Mouse (Mus musculus): ENCODE data around the gene Cblc. TPM values are rescaled to one million over a fixed set of nuclear protein-coding genes. Genes with fewer than 3 reads are reported as not detected.

The Cblc gene
- total and polyA plus RNA-seq, 2 experiments: 17.8 to 23.0 TPM

DNA sequence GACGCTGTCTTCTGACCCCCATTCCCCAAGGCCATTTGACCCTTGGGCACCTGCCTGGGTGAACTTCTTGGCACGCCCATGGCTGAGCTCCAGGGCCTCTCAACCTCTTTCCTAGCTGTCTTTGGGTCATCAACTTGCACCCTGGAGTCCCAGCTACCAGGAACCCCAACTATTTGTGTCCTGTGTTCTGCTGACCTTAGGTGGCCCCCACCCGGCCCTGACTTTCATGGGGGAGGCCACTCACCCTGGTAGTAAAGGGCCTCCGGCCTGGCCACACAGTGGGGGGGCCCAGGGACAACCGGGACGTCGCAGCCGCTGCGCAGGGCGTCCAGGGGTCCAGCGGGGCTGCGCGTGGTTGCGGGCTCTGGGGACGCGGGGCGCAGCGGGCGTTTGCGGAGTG, 25.6 kb upstream of the Cblc start:
- 2% methylated on average over 20 of the region's 20 CpGs for WGBS
- TF ChIP-seq POLR2A (IDR thresholded peaks at IDR 0.05; ENCODE audit: extremely low read depth, insufficient read depth, low read length): no peak
- no peak for TF ChIP-seq CTCF (IDR thresholded peaks at IDR 0.05; ENCODE audit: low read depth, low read length)
- DNase-seq (ENCODE audit: extremely low read depth, low read depth, low spot score): peak; percentile 56
- Histone ChIP-seq H3K4me3 (ENCODE audit: insufficient read depth, low read depth, low read length) (peak overlapping the region; percentile 92), H3K4me1 (ENCODE audit: control insufficient read depth, insufficient read depth, low read length) (peaks cover 37% of the 10 kb centered on the region), H3K9ac (ENCODE audit: low read depth, low read length) (peak overlapping the region; percentile 99), H3K79me2 (ENCODE audit: control insufficient read depth, insufficient read depth, low read length) (peaks cover 10% of the 10 kb centered on the region; the same call in 1 of the 2 replicates), H3K27ac (replicated peaks; ENCODE audit: insufficient read depth, low read depth, low read length) (peak overlapping the region; percentile 99), H3K27me3 (ENCODE audit: control insufficient read depth, insufficient read depth, low read length) (no peaks in the 10 kb centered on the region), H3K36me3 (ENCODE audit: control insufficient read depth, insufficient read depth, low read length) (peaks cover 3% of the 10 kb centered on the region; the same call in 1 of the 2 replicates)

DNA sequence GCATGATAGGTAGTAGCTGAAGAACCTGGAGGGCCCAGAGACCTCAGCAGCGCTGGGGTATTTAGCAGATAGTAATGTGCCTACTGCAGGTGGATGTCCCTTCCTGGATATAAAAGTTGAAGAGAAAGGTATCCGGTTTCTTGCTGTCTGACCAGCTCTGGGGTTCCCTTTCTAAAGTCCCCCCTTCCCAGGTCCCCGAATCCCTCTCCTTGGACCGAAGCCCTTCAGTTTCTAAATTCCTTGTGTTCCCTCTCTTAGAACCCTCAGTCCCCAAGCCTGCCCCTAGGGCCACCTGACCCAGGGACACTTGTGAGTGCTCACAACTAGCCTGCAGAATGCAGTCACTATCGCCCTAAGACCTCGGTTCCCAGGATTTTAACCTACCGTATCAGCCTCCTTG, 25.0 kb upstream of the Cblc start:
- no peak for DNase-seq (ENCODE audit: extremely low read depth, low read depth, low spot score)
- WGBS: 35% methylated on average over 7 of the region's 7 CpGs
- Histone ChIP-seq H3K79me2 (ENCODE audit: control insufficient read depth, insufficient read depth, low read length) (peaks cover 10% of the 10 kb centered on the region; the same call in 1 of the 2 replicates), H3K9ac (ENCODE audit: low read depth, low read length) (peak overlapping the region; percentile 99), H3K4me3 (ENCODE audit: insufficient read depth, low read depth, low read length) (peak overlapping the region; percentile 92), H3K27ac (replicated peaks; ENCODE audit: insufficient read depth, low read depth, low read length) (peak overlapping the region; percentile 99), H3K27me3 (ENCODE audit: control insufficient read depth, insufficient read depth, low read length) (no peaks in the 10 kb centered on the region), H3K4me1 (ENCODE audit: control insufficient read depth, insufficient read depth, low read length) (peaks cover 37% of the 10 kb centered on the region), H3K36me3 (ENCODE audit: control insufficient read depth, insufficient read depth, low read length) (peaks cover 3% of the 10 kb centered on the region; the same call in 1 of the 2 replicates)
- no peak for TF ChIP-seq POLR2A (IDR thresholded peaks at IDR 0.05; ENCODE audit: extremely low read depth, insufficient read depth, low read length)

GRCm38 (mm10) chr7:19820347-19821048, 23.9 kb upstream of the Cblc start:
- TF ChIP-seq POLR2A (IDR thresholded peaks at IDR 0.05; ENCODE audit: extremely low read depth, insufficient read depth, low read length): no peak
- TF ChIP-seq CTCF (IDR thresholded peaks at IDR 0.05; ENCODE audit: low read depth, low read length): peak; percentile 48
- Histone ChIP-seq H3K4me1 (ENCODE audit: control insufficient read depth, insufficient read depth, low read length) (peaks cover 41% of the 10 kb centered on the region), H3K27me3 (ENCODE audit: control insufficient read depth, insufficient read depth, low read length) (no peaks in the 10 kb centered on the region), H3K36me3 (ENCODE audit: control insufficient read depth, insufficient read depth, low read length) (peaks cover 3% of the 10 kb centered on the region; the same call in 1 of the 2 replicates), H3K9ac (ENCODE audit: low read depth, low read length) (peak overlapping the region; percentile 9; the same call in 1 of the 2 replicates), H3K79me2 (ENCODE audit: control insufficient read depth, insufficient read depth, low read length) (peaks cover 10% of the 10 kb centered on the region; the same call in 1 of the 2 replicates), H3K4me3 (ENCODE audit: insufficient read depth, low read depth, low read length) (no peak overlapping the region), H3K27ac (replicated peaks; ENCODE audit: insufficient read depth, low read depth, low read length) (0 out of 2 replicates have a peak overlapping the region, but pooled peaks have one; percentile 16)
- 76% methylated on average over 3 of the region's 3 CpGs for WGBS
- no peak for DNase-seq (ENCODE audit: extremely low read depth, low read depth, low spot score)

DNA sequence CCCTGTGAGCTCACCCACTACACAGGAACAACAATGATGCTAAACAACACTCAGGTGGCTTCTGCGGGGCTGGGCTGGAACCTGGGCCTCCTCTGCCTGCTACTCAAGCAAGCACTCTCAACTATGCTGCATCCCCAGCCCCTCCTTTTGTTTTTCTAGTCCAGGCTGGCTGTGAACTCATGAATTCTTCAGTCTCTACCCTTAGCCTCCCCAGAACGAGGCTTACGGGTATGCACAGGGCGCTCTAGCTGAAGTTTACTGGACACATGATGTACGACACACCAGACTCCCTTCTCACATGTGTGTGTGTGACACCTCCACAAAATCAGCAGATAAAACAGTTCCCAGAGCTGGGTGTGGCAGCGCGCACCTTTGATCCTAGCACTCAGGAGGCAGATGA, 22.3 kb upstream of the Cblc start:
- 84% methylated on average over 7 of the region's 7 CpGs for WGBS

DNA sequence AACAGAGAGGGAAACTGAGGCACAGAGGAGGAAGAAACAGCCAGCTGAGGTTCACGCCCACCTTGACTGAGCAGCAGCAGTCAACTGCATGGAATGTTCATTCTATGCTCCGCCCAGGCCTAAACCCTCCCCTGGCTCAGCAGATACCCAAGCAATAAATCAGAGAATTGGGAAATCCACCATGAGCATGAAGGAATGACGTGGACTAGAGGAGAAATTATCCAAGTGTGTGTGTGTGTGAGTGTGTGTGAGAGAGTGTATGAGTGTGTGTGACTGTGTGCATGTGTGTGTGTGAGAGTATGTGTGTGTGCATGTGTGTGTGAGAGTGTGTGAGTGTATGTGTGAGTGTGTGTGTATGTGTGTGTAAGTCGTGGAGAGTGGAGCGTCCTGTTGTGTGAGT, 21.8 kb upstream of the Cblc start:
- Histone ChIP-seq H3K4me3 (ENCODE audit: insufficient read depth, low read depth, low read length) (no peak overlapping the region), H3K9ac (ENCODE audit: low read depth, low read length) (peak overlapping the region; percentile 49), H3K27me3 (ENCODE audit: control insufficient read depth, insufficient read depth, low read length) (no peaks in the 10 kb centered on the region), H3K36me3 (ENCODE audit: control insufficient read depth, insufficient read depth, low read length) (peaks cover 13% of the 10 kb centered on the region; the same call in 1 of the 2 replicates), H3K27ac (replicated peaks; ENCODE audit: insufficient read depth, low read depth, low read length) (peak overlapping the region; percentile 78), H3K4me1 (ENCODE audit: control insufficient read depth, insufficient read depth, low read length) (peaks cover 31% of the 10 kb centered on the region), H3K79me2 (ENCODE audit: control insufficient read depth, insufficient read depth, low read length) (peaks cover 10% of the 10 kb centered on the region; the same call in 1 of the 2 replicates)
- 41% methylated on average over 5 of the region's 5 CpGs for WGBS
- peak; percentile 72 for DNase-seq (ENCODE audit: extremely low read depth, low read depth, low spot score)
- TF ChIP-seq POLR2A (IDR thresholded peaks at IDR 0.05; ENCODE audit: extremely low read depth, insufficient read depth, low read length) (no peak), CTCF (IDR thresholded peaks at IDR 0.05; ENCODE audit: low read depth, low read length) (no peak)

More for the DNA sequence above, 22.3 kb upstream of the Cblc start:
- TF ChIP-seq CTCF (IDR thresholded peaks at IDR 0.05; ENCODE audit: low read depth, low read length): no peak
- Histone ChIP-seq H3K9ac (ENCODE audit: low read depth, low read length) (peak overlapping the region; percentile 49), H3K27ac (replicated peaks; ENCODE audit: insufficient read depth, low read depth, low read length) (peak overlapping the region; percentile 78), H3K36me3 (ENCODE audit: control insufficient read depth, insufficient read depth, low read length) (peaks cover 11% of the 10 kb centered on the region; the same call in 1 of the 2 replicates), H3K4me1 (ENCODE audit: control insufficient read depth, insufficient read depth, low read length) (peaks cover 36% of the 10 kb centered on the region), H3K79me2 (ENCODE audit: control insufficient read depth, insufficient read depth, low read length) (peaks cover 10% of the 10 kb centered on the region; the same call in 1 of the 2 replicates), H3K27me3 (ENCODE audit: control insufficient read depth, insufficient read depth, low read length) (no peaks in the 10 kb centered on the region), H3K4me3 (ENCODE audit: insufficient read depth, low read depth, low read length) (no peak overlapping the region)
- no peak for DNase-seq (ENCODE audit: extremely low read depth, low read depth, low spot score)
